Mouse (Mus musculus) forebrain, embryonic 11.5 days (tissue): ENCODE data around the gene Rnd1. TPM values are rescaled to one million over a fixed set of nuclear protein-coding genes. Genes with fewer than 3 reads are reported as not detected.

Source experiments
- ATAC-seq: fragments of 200-750 bp; cut with Nextera tagmentation; replicated peaks from 2 replicates; pipeline ENCODE4 v1.8.0; 2017; ENCODE audit warnings: moderate TSS enrichment; ENCODE audit not compliant: low FRiP score
- DNase-seq: peaks from one replicate; pipeline ENCODE4 v3.0.0-alpha.2; 2017; ENCODE audit warnings: low spot score
- H3K27ac ChIP-seq: fragments of 300-500 bp; sonication (generic); 2 replicates; pipeline ENCODE4 v1.5.1; 2014; ENCODE audit warnings: low read depth, low read length
- H3K27me3 ChIP-seq: fragments of 300-500 bp; sonication (generic); 2 replicates; pipeline ENCODE4 v1.6.1; 2014; ENCODE audit warnings: mild to moderate bottlenecking, low read length, mixed read lengths; ENCODE audit not compliant: control insufficient read depth, insufficient read depth
- H3K36me3 ChIP-seq: fragments of 300-500 bp; sonication (generic); 2 replicates; pipeline ENCODE4 v1.6.1; 2014; ENCODE audit warnings: mild to moderate bottlenecking, low read length, moderate library complexity, mixed read lengths; ENCODE audit not compliant: control insufficient read depth, insufficient read depth
- H3K4me1 ChIP-seq: fragments of 300-500 bp; sonication (generic); replicated peaks from 2 replicates; pipeline ENCODE4 v1.6.1; 2014; ENCODE audit warnings: low read length, mixed read lengths; ENCODE audit not compliant: control insufficient read depth, insufficient read depth
- H3K4me2 ChIP-seq: fragments of 300-500 bp; sonication (generic); 2 replicates; pipeline ENCODE4 v1.6.1; 2014; ENCODE audit warnings: low read depth, mild to moderate bottlenecking, low read length, moderate library complexity, mixed read lengths; ENCODE audit not compliant: severe bottlenecking
- H3K4me3 ChIP-seq: fragments of 300-500 bp; sonication (generic); 2 replicates; pipeline ENCODE4 v1.5.1; 2014; ENCODE audit warnings: low read depth, low read length
- H3K9ac ChIP-seq: fragments of 300-500 bp; sonication (generic); 2 replicates; pipeline ENCODE4 v1.6.1; 2014; ENCODE audit warnings: low read length
- H3K9me3 ChIP-seq: fragments of 300-500 bp; sonication (generic); 2 replicates; pipeline ENCODE4 v1.6.1; 2016; ENCODE audit warnings: low read length, mixed read lengths; ENCODE audit not compliant: control insufficient read depth
- WGBS: fragments of 180-500 bp; shearing (Covaris S2); extraction: QIAGEN DNeasy Blood & Tissue Kit; methylation state at CpG from one replicate; pipeline ENCODE4 v1.1.7; 2014; 5-methylcytosine and 5-hydroxymethylcytosine counted together
- polyA plus RNA-seq: library from polyadenylated mRNA; unstranded; fragments of >200 nt; fragmentation: Nextera tagmentation; extraction: Ambion mirVana; gene quantifications from 2 replicates; pipeline ENCODE4 v1.2.1, GENCODE M21; 2014

Gene Rnd1
- polyA plus RNA-seq: 1.9 and 2.8 TPM in 2 replicates

DNA sequence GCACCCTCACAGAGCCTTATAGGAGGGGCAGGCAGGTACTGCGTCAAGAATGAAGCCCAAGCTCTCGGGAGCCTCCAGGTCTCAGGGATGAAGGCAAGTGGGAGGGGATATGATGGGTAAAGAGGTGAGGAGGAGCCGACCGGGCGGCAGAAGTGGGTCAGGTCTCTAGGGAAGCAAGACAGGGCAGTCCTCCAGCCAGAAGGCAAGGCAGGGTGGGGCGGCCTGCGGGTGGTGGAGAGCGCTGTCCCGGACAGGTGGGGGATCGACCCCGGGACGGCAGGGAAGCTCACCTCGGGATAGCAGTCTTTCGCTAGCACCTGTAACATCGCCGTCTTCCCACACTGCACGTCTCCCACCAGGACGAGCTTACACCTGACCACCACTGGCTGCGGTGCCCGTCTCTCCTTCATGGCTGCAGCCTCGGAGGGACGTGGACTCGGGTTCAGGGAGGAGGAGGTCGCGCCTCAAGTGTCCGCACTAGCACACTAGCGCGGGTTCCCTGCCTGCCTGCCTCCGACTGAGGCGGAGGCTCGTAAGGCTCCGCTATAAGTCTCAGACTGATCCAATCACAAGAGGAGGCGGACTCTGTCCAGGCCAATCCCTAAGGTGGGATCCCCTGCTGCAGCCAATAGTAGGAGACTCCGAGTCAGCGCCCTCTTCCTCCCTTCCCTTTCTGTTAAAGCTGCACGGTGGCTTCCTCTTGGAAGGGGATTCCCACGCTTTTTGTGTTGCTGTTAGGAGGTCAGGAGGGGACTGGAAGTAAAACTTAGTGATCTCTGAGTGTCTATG is at the start of gene Rnd1:
TSS of gene Rnd1 (minus strand) at position 522 of the 789 bp plus-strand sequence.
- DNase-seq (peak; percentile 88), ATAC-seq (peak; percentile 94)
- Histone ChIP-seq H3K9ac (peak within 1 kb of the TSS; percentile 49), H3K4me1 (peaks cover 25% of the 10 kb centered on the region), H3K27me3 (peaks cover 22% of the 10 kb centered on the region), H3K36me3 (no peaks in the 10 kb centered on the region), H3K27ac (no peak within 1 kb of the TSS), H3K4me3 (peak within 1 kb of the TSS; percentile 42), H3K9me3 (no peaks in the 10 kb centered on the region), H3K4me2 (peak within 1 kb of the TSS; percentile 88)
- under 1% methylated on average over 37 of the region's 37 CpGs for WGBS

DNA sequence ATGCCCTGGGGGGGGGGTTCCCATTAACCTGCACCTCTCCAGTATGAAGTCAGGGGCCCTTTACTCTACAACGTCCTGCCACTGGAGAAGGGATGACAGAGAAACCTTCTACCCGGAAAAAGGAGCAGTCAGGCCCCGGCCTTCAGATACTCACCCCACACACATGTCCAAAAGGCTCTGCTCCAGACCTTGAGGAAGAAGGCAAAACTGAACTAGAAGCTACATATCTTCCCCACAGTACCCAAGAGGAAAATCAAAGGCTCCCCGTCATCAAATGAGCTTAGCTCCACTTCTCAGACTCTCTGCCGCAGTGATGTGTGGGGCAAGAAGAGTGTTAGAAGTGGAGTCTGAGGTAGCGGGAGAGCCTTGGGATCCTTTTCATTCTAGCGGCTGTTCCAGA is 49.5 kb upstream of the Rnd1 start:
- Histone ChIP-seq H3K27me3 (peaks cover 6% of the 10 kb centered on the region; the same call in 1 of the 2 replicates), H3K9me3 (no peaks in the 10 kb centered on the region), H3K9ac (no peak overlapping the region), H3K4me1 (peaks cover 9% of the 10 kb centered on the region; the same call in 1 of the 2 replicates), H3K4me2 (peak overlapping the region; percentile 91), H3K4me3 (peak overlapping the region; percentile 40; the same call in 1 of the 2 replicates), H3K27ac (no peak overlapping the region), H3K36me3 (no peaks in the 10 kb centered on the region)
- ATAC-seq: no peak
- no peak for DNase-seq
- 39% methylated on average over 7 of the region's 7 CpGs for WGBS

DNA sequence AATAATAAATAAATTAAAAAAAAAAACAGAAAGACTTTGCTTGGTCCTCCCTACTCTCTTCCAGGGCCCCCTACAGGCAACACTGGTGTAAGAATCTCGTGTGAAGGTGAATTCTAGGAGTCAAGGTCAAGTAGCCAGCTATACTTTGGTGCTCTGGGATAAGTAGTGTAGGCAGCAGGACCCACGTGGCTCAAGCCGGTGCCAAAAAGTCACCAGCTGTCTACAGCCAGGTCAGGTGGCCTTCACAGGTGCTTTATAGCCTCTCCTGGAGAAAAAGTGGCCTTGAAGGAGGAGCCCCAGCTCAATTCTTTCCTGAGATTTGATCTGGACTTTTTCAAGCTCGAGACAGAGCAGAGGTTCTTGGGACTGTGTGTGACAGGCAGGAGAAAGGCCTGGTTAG is 48.8 kb upstream of the Rnd1 start:
- no peak overlapping the region for H3K27ac ChIP-seq
- no peak overlapping the region for H3K9ac ChIP-seq
- H3K9me3 ChIP-seq: no peaks in the 10 kb centered on the region
- peaks cover 6% of the 10 kb centered on the region; the same call in 1 of the 2 replicates for H3K27me3 ChIP-seq
- WGBS: 80% methylated on average over 4 of the region's 4 CpGs
- no peak for ATAC-seq
- DNase-seq: no peak
- no peak overlapping the region for H3K4me2 ChIP-seq
- H3K4me3 ChIP-seq: no peak overlapping the region
- H3K4me1 ChIP-seq: peaks cover 9% of the 10 kb centered on the region; the same call in 1 of the 2 replicates
- H3K36me3 ChIP-seq: no peaks in the 10 kb centered on the region

DNA sequence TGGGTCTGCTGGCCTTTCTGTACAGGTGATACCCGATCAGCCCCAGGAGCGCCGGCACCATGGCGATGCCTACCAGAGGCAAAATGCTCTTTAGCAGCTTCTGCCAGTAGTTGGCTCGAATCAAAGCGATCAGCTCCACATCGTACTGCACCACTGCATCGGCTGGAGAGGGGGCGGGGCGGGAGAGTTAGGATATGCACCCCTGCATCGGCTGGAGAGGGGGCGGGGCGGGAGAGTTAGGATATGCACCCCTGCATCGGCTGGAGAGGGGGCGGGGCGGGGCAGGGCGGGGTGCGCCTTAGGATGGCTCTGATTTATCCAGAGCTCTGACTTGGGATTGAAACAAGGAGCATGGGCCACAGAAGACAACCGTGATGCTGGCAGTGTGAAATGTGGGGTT is 47.2 kb upstream of the Rnd1 start:
- peaks cover 6% of the 10 kb centered on the region; the same call in 1 of the 2 replicates for H3K27me3 ChIP-seq
- 36% methylated on average over 19 of the region's 19 CpGs for WGBS
- no peak overlapping the region for H3K9ac ChIP-seq
- H3K4me1 ChIP-seq: peaks cover 9% of the 10 kb centered on the region; the same call in 1 of the 2 replicates
- H3K27ac ChIP-seq: no peak overlapping the region
- H3K36me3 ChIP-seq: no peaks in the 10 kb centered on the region
- ATAC-seq (no peak), DNase-seq (no peak)
- H3K4me3 ChIP-seq: no peak overlapping the region
- no peaks in the 10 kb centered on the region for H3K9me3 ChIP-seq
- H3K4me2 ChIP-seq: no peak overlapping the region

GRCm38 (mm10) chr15:98722854-98723253 is 45.6 kb upstream of the Rnd1 start:
- H3K9me3 ChIP-seq: no peaks in the 10 kb centered on the region
- ATAC-seq: no peak
- WGBS: 66% methylated on average over 14 of the region's 14 CpGs
- no peak overlapping the region for H3K4me2 ChIP-seq
- no peaks in the 10 kb centered on the region for H3K36me3 ChIP-seq
- H3K27me3 ChIP-seq: peaks cover 6% of the 10 kb centered on the region; the same call in 1 of the 2 replicates
- H3K4me3 ChIP-seq: no peak overlapping the region
- no peak overlapping the region for H3K27ac ChIP-seq
- DNase-seq: no peak
- H3K9ac ChIP-seq: no peak overlapping the region
- H3K4me1 ChIP-seq: peaks cover 9% of the 10 kb centered on the region; the same call in 1 of the 2 replicates

- 70% methylated on average over 8 of the region's 8 CpGs for WGBS
- ATAC-seq: no peak
- Histone ChIP-seq H3K9me3 (no peaks in the 10 kb centered on the region), H3K9ac (no peak overlapping the region), H3K36me3 (no peaks in the 10 kb centered on the region), H3K27me3 (peaks cover 4% of the 10 kb centered on the region; the same call in 1 of the 2 replicates), H3K4me1 (peaks cover 4% of the 10 kb centered on the region; the same call in 1 of the 2 replicates), H3K4me3 (no peak overlapping the region), H3K4me2 (no peak overlapping the region), H3K27ac (no peak overlapping the region)
- no peak for DNase-seq
These were observed 44.9 kb upstream of the Rnd1 start for GRCm38 (mm10) chr15:98722191-98722590.

GRCm38 (mm10) chr15:98717301-98717700 is 40.0 kb upstream of the Rnd1 start:
- Histone ChIP-seq H3K4me3 (no peak overlapping the region), H3K27me3 (no peaks in the 10 kb centered on the region; the same call in 1 of the 2 replicates), H3K27ac (no peak overlapping the region), H3K36me3 (no peaks in the 10 kb centered on the region), H3K9me3 (no peaks in the 10 kb centered on the region), H3K4me1 (no peaks in the 10 kb centered on the region), H3K4me2 (no peak overlapping the region), H3K9ac (no peak overlapping the region)
- WGBS: 70% methylated on average over 16 of the region's 16 CpGs
- ATAC-seq (no peak), DNase-seq (no peak)

DNA sequence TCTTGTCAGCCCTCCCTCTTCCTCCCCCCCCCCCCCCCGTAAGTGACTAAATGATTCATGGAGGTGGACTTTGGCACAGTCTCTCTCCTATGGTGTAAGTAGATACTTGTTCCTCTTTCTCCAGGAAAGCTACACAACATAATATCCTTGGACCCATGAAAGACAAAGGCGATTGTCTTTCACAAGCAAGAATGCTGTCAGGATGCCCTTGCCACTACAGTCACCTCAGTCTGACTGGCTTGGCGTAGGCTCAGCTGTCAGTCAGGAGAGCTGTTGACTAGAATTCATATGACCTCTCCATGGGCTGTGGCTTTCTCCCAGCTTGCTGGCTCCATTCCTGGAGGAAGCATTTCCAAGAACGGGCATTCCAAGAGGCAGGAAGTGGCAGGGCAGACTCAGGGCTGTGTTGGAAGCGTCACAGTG is 37.0 kb upstream of the Rnd1 start:
- no peak overlapping the region for H3K9ac ChIP-seq
- no peaks in the 10 kb centered on the region for H3K4me1 ChIP-seq
- no peaks in the 10 kb centered on the region; the same call in 1 of the 2 replicates for H3K27me3 ChIP-seq
- ATAC-seq (no peak), DNase-seq (no peak)
- H3K27ac ChIP-seq: no peak overlapping the region
- H3K9me3 ChIP-seq: no peaks in the 10 kb centered on the region
- no peak overlapping the region for H3K4me3 ChIP-seq
- no peaks in the 10 kb centered on the region for H3K36me3 ChIP-seq
- 79% methylated on average over 5 of the region's 5 CpGs for WGBS
- no peak overlapping the region for H3K4me2 ChIP-seq
